Mouse (Mus musculus): Measurements from ENCODE around the gene Ap4m1. TPM values are rescaled to one million over a fixed set of nuclear protein-coding genes. Genes with fewer than 3 reads are reported as not detected.
A peak's percentile ranks its signal among the peaks of the same experiment; 100 is the strongest.

Ap4m1 gene
- polyA plus RNA-seq (2015; fragmentation: Nextera tagmentation; extraction: Ambion mirVana) = 26.9 and 27.4 TPM in 2 replicates

DNA sequence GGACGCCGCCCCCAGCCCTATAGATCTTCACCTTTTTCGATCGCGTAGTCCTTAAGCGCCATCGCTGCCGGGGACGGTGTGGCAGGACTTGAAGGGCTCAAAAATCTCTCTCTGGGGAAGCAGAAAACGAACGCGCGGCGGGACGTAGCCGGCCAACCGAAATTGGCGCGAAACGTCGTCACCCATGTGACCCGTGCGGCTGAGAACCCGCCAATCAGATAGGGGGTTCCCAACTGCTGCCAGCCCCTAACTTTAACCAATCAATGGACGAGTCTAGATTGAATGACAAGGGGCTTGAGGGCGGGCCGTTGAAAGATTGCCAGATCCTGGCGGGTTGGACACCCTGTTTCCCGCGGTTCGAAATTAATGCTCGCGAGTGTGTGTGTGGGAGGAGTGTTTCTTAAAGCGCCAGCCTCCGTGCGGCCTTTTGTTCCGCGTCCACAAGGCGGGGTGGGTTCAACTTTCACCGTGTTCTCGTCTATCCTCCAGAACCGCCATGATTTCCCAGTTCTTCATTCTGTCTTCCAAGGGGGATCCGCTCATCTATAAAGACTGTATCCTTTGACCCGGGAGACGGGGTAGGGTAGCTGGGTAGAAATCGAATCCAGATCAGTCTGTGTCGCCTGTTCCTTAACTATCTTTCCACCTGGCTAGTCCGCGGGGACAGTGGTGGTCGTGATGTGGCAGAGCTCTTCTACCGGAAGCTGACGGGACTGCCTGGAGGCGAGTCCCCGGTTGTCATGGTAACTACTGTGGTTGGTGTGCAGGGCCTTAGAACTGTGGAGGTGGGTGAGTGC is at the start of gene Ap4m1, which contains the start of gene Mcm7:
Gene Ap4m1 (plus strand): TSS at position 308 of the 797 bp plus-strand sequence.
Gene Mcm7 (minus strand): TSS at position 728 of the 797 bp plus-strand sequence.
- peak within 1 kb of the TSS; percentile 74 for H3K4me3 ChIP-seq (replicated peaks)
- H3K36me3 ChIP-seq = peaks cover 49% of the 10 kb centered on the region
- H3K27me3 ChIP-seq = no peaks in the 10 kb centered on the region
- ATAC-seq (ENCODE audit: insufficient number of reproducible peaks, low FRiP score, low TSS enrichment, low read depth) = peak; percentile 94
- H3K9ac ChIP-seq = peak within 1 kb of the TSS; percentile 51
- H3K4me1 ChIP-seq = peaks cover 28% of the 10 kb centered on the region
- peak within 1 kb of the TSS; percentile 91 for H3K27ac ChIP-seq (replicated peaks)
- WGBS = under 1% methylated on average over 54 of the region's 54 CpGs
- no peaks in the 10 kb centered on the region for H3K9me3 ChIP-seq (replicated peaks)
- peak within 1 kb of the TSS; percentile 91 for H3K4me2 ChIP-seq (replicated peaks)

- no peak overlapping the region for H3K4me3 ChIP-seq (replicated peaks)
- H3K27ac ChIP-seq (replicated peaks) = no peak overlapping the region
- no peaks in the 10 kb centered on the region for H3K4me1 ChIP-seq
- no peak for ATAC-seq (ENCODE audit: insufficient number of reproducible peaks, low FRiP score, low TSS enrichment, low read depth)
- H3K9me3 ChIP-seq (replicated peaks) = no peaks in the 10 kb centered on the region
- H3K27me3 ChIP-seq = no peaks in the 10 kb centered on the region
- H3K36me3 ChIP-seq = peaks cover 70% of the 10 kb centered on the region
- 73% methylated on average over 5 of the region's 5 CpGs for WGBS
- H3K4me2 ChIP-seq (replicated peaks) = no peak overlapping the region
- no peak overlapping the region for H3K9ac ChIP-seq
These were observed 39.3 kb upstream of the Ap4m1 start for GRCm38 (mm10) chr5:138132425-138133064.

- Histone ChIP-seq H3K4me1 (no peaks in the 10 kb centered on the region; the same call in 1 of the 2 replicates), H3K9me3 (replicated peaks) (no peaks in the 10 kb centered on the region), H3K27ac (replicated peaks) (no peak overlapping the region), H3K36me3 (peaks cover 37% of the 10 kb centered on the region), H3K4me3 (replicated peaks) (no peak overlapping the region), H3K27me3 (no peaks in the 10 kb centered on the region), H3K4me2 (replicated peaks) (no peak overlapping the region), H3K9ac (no peak overlapping the region)
- 89% methylated on average over 4 of the region's 4 CpGs for WGBS
- ATAC-seq (ENCODE audit: insufficient number of reproducible peaks, low FRiP score, low TSS enrichment, low read depth) = no peak
These were observed 34.5 kb upstream of the Ap4m1 start for GRCm38 (mm10) chr5:138137257-138137656.

DNA sequence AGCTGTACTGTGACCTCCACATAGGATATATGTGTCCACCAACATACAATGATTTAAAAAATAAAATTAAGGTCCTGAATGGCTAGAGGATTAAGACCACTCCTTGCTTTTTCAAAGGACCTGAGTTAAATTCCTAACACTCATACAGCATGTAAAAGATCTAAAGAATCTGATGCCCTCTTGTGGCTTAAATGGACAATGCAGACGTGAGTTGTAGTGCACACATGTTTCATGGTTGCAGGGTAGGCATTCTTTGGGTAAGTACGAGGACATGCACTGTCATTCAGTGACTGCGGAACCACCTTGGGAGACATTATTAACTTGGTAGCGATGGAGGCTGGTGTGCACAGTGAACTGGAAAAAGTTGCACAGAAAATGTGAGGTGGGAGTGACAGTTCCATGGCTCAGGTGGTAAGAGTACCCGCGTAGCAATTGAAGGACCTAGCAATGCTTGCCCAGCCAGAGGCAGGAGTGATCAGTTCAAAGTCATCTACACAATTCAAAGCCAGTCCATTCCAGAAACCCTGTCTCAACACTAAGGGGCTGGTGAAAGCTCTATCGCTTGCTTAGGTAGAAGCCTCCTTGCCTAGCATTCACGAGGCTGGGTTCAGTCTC is 33.8 kb upstream of the Ap4m1 start:
- Histone ChIP-seq H3K9me3 (replicated peaks) (no peaks in the 10 kb centered on the region), H3K4me3 (replicated peaks) (no peak overlapping the region), H3K4me1 (no peaks in the 10 kb centered on the region; the same call in 1 of the 2 replicates), H3K4me2 (replicated peaks) (no peak overlapping the region), H3K36me3 (peaks cover 32% of the 10 kb centered on the region), H3K27me3 (no peaks in the 10 kb centered on the region), H3K9ac (no peak overlapping the region), H3K27ac (replicated peaks) (no peak overlapping the region)
- no peak for ATAC-seq (ENCODE audit: insufficient number of reproducible peaks, low FRiP score, low TSS enrichment, low read depth)
- 63% methylated on average over 8 of the region's 8 CpGs for WGBS

- Histone ChIP-seq H3K9me3 (replicated peaks) (no peaks in the 10 kb centered on the region), H3K27ac (replicated peaks) (no peak overlapping the region), H3K4me1 (no peaks in the 10 kb centered on the region; the same call in 1 of the 2 replicates), H3K4me2 (replicated peaks) (no peak overlapping the region), H3K36me3 (peaks cover 32% of the 10 kb centered on the region), H3K27me3 (no peaks in the 10 kb centered on the region), H3K9ac (no peak overlapping the region), H3K4me3 (replicated peaks) (no peak overlapping the region)
- WGBS = 80% methylated on average over 4 of the region's 4 CpGs
- no peak for ATAC-seq (ENCODE audit: insufficient number of reproducible peaks, low FRiP score, low TSS enrichment, low read depth)
These were observed 33.2 kb upstream of the Ap4m1 start for GRCm38 (mm10) chr5:138138585-138138984.

DNA sequence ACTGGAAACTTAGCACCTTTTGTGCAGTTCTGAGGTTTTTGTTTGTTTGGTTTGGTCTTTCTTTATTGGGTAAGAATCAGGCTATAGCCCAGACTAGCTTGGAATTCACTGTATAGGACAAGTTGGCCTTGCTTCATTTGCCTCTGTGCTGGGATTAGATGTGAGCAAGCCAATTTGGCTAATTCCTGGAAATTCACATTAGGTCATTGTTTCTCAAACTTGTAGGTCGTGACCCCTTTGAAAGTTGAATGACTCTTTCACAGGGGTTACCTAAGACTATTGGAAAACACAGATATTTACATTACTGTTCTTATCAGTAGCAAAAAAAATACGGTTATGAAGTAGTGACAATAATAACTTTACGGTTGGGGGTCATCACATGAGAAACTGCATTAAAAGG is 17.4 kb upstream of the Ap4m1 start:
- H3K36me3 ChIP-seq = peaks cover 25% of the 10 kb centered on the region

GRCm38 (mm10) chr5:138155443-138155976 is 16.3 kb upstream of the Ap4m1 start, which contains the start of gene Zfp113:
TSS of gene Zfp113 (minus strand) at chr5:138155744.
- WGBS = 0% methylated on average over 31 of the region's 31 CpGs
- peak within 1 kb of the TSS; percentile 82 for H3K4me3 ChIP-seq (replicated peaks)

More for the DNA sequence above, 17.4 kb upstream of the Ap4m1 start:
- peak overlapping the region; percentile 59 for H3K4me2 ChIP-seq (replicated peaks)
- H3K9me3 ChIP-seq (replicated peaks) = no peaks in the 10 kb centered on the region
- ATAC-seq (ENCODE audit: insufficient number of reproducible peaks, low FRiP score, low TSS enrichment, low read depth) = no peak
- H3K4me1 ChIP-seq = no peaks in the 10 kb centered on the region; the same call in 1 of the 2 replicates
- H3K4me3 ChIP-seq (replicated peaks) = peak overlapping the region; percentile 82
- no peak overlapping the region for H3K9ac ChIP-seq
- WGBS = 88% methylated on average over 3 of the region's 3 CpGs
- H3K27ac ChIP-seq (replicated peaks) = no peak overlapping the region
- H3K27me3 ChIP-seq = no peaks in the 10 kb centered on the region

DNA sequence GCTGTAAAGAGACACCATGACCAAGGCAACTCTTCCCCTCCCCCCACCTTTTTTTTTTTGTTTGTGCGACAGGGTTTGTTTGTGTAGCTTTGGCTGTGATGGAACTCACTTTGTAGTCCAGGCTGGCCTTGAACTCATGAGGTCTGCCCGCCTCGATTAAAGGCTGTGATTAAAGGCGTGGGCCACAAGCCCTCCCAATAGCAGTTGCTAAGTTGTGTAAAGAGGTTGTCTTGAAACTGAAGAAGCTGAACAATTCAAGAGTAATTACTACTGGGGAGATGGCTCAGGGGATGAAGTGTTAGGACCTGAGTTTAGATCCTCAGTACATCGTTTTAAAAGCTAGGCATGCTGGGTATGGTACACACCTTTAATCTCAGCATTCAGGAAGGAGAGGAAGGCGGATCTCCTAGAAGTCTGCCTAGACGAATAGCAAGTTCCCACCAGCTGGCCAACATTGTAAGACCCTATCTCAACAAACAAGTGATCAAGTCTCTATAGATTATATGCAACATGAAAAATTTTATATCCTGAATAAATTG is 11.5 kb upstream of the Ap4m1 start:
- Histone ChIP-seq H3K27ac (replicated peaks) (peak overlapping the region; percentile 77; the same call in 1 of the 2 replicates), H3K4me2 (replicated peaks) (peak overlapping the region; percentile 67), H3K36me3 (peaks cover 32% of the 10 kb centered on the region), H3K9me3 (replicated peaks) (no peaks in the 10 kb centered on the region), H3K9ac (peak overlapping the region; percentile 80; the same call in 1 of the 2 replicates), H3K27me3 (no peaks in the 10 kb centered on the region), H3K4me1 (peaks cover 10% of the 10 kb centered on the region), H3K4me3 (replicated peaks) (peak overlapping the region; percentile 82)
- no peak for ATAC-seq (ENCODE audit: insufficient number of reproducible peaks, low FRiP score, low TSS enrichment, low read depth)
- WGBS = 64% methylated on average over 7 of the region's 7 CpGs

More at GRCm38 (mm10) chr5:138155443-138155976, 16.3 kb upstream of the Ap4m1 start, which contains the start of gene Zfp113:
- Histone ChIP-seq H3K9ac (peak within 1 kb of the TSS; percentile 79), H3K36me3 (peaks cover 22% of the 10 kb centered on the region), H3K9me3 (replicated peaks) (no peaks in the 10 kb centered on the region), H3K4me1 (no peaks in the 10 kb centered on the region; the same call in 1 of the 2 replicates), H3K27me3 (no peaks in the 10 kb centered on the region), H3K27ac (replicated peaks) (peak within 1 kb of the TSS; percentile 92), H3K4me2 (replicated peaks) (peak within 1 kb of the TSS; percentile 59)
- ATAC-seq (ENCODE audit: insufficient number of reproducible peaks, low FRiP score, low TSS enrichment, low read depth) = peak; percentile 94

GRCm38 (mm10) chr5:138160842-138161665 is 10.7 kb upstream of the Ap4m1 start, which contains the start of gene Cops6:
TSS of gene Cops6 (plus strand) at chr5:138161071.
- ATAC-seq (ENCODE audit: insufficient number of reproducible peaks, low FRiP score, low TSS enrichment, low read depth) = peak; percentile 93
- H3K4me1 ChIP-seq = peaks cover 10% of the 10 kb centered on the region
- WGBS = under 1% methylated on average over 42 of the region's 42 CpGs
- peaks cover 40% of the 10 kb centered on the region for H3K36me3 ChIP-seq
- peak within 1 kb of the TSS; percentile 67 for H3K4me2 ChIP-seq (replicated peaks)
- H3K27me3 ChIP-seq = no peaks in the 10 kb centered on the region
- peak within 1 kb of the TSS; percentile 82 for H3K4me3 ChIP-seq (replicated peaks)
- peak within 1 kb of the TSS; percentile 80 for H3K9ac ChIP-seq
- H3K9me3 ChIP-seq (replicated peaks) = no peaks in the 10 kb centered on the region
- peak within 1 kb of the TSS; percentile 77 for H3K27ac ChIP-seq (replicated peaks)

DNA sequence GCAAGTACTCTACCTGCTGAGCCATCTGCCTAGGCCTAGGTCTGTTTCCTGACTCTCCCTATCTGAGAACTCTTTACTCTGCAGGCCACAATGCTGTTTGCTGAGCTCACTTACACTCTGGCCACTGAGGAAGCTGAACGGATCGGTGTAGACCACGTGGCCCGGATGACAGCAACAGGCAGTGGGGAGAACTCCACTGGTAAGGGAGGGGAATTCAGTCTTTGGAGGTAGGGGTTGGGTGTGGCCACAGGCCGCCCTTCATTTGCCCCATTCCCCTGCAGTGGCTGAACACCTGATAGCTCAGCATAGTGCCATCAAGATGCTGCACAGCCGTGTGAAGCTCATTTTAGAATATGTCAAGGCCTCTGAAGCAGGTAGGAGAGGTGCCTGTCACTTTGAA is 8.8 kb upstream of the Ap4m1 start:
- H3K4me2 ChIP-seq (replicated peaks) = no peak overlapping the region
- ATAC-seq (ENCODE audit: insufficient number of reproducible peaks, low FRiP score, low TSS enrichment, low read depth) = no peak
- 59% methylated on average over 6 of the region's 6 CpGs for WGBS
- H3K36me3 ChIP-seq = peaks cover 59% of the 10 kb centered on the region
- H3K27me3 ChIP-seq = no peaks in the 10 kb centered on the region
- no peak overlapping the region for H3K4me3 ChIP-seq (replicated peaks)
- H3K4me1 ChIP-seq = peaks cover 10% of the 10 kb centered on the region
- H3K9me3 ChIP-seq (replicated peaks) = no peaks in the 10 kb centered on the region
- H3K9ac ChIP-seq = no peak overlapping the region
- H3K27ac ChIP-seq (replicated peaks) = no peak overlapping the region

Measured in embryonic facial prominence, embryonic 15.5 days (tissue).